Comparison of ENCODE assay signal across 7 mouse cellular contexts in genomic region chr10:127170837-127171272, GRCm38 (mm10). TPM values are rescaled to one million over a fixed set of nuclear protein-coding genes. Genes with fewer than 3 reads are reported as not detected.
DNase-seq lines count a peak whose midpoint lies in the region; ATAC-seq and TF ChIP-seq lines count a peak whose summit lies in the region.

No protein-coding gene starts in this region.

- TF ChIP-seq POLR2A in spleen, adult 2 months (IDR thresholded peaks at IDR 0.05; ENCODE audit: low read depth, low read length): no peak

- no peak overlapping the region for H3K27ac ChIP-seq in ES-E14 (ENCODE audit: insufficient read depth, low read depth, low read length, poor library complexity, severe bottlenecking)
- H3K27ac ChIP-seq in forebrain, embryonic 11.5 days (ENCODE audit: low read depth, low read length): no peak overlapping the region
- peak overlapping the region; percentile 57; the same call in 1 of the 2 replicates for H3K27ac ChIP-seq in hindbrain, embryonic 10.5 days
- peak overlapping the region; percentile 54 for H3K27ac ChIP-seq in limb, embryonic 10.5 days
- no peak overlapping the region for H3K27ac ChIP-seq in midbrain, embryonic 11.5 days (ENCODE audit: low read depth, low read length)
- 0 out of 2 replicates have a peak overlapping the region, but pooled peaks have one; percentile 11 for H3K27ac ChIP-seq in spleen, adult 2 months (ENCODE audit: insufficient read depth, low read length)

- peak overlapping the region; percentile 78 to 83 for H3K4me3 ChIP-seq in ES-E14 (ENCODE audit: insufficient read depth in 1 of 2, low read depth in 1 of 2, low read length in 2 of 2, poor library complexity in 1 of 2, severe bottlenecking in 1 of 2)
- peak overlapping the region; percentile 29 for H3K4me3 ChIP-seq in forebrain, embryonic 11.5 days (ENCODE audit: low read depth, low read length)
- H3K4me3 ChIP-seq in hindbrain, embryonic 10.5 days: peak overlapping the region; percentile 51
- peak overlapping the region; percentile 49 for H3K4me3 ChIP-seq in limb, embryonic 10.5 days
- H3K4me3 ChIP-seq in midbrain, embryonic 11.5 days (ENCODE audit: low read depth, low read length): peak overlapping the region; percentile 23
- peak overlapping the region; percentile 31; the same call in 1 of the 2 replicates for H3K4me3 ChIP-seq in spleen, adult 2 months (ENCODE audit: extremely low read depth, insufficient read depth, insufficient read length)

- peak; percentile 74 for ATAC-seq in forebrain, embryonic 11.5 days (replicated peaks; ENCODE audit: low FRiP score)
- ATAC-seq in midbrain, embryonic 11.5 days (ENCODE audit: low FRiP score): peak; percentile 66

- no peaks in the 10 kb centered on the region for H3K9me3 ChIP-seq in ES-E14 (ENCODE audit: control insufficient read depth, insufficient read depth, low read depth, low read length)
- no peaks in the 10 kb centered on the region for H3K9me3 ChIP-seq in forebrain, embryonic 11.5 days (ENCODE audit: control insufficient read depth, low read length)
- H3K9me3 ChIP-seq in hindbrain, embryonic 10.5 days: no peaks in the 10 kb centered on the region
- H3K9me3 ChIP-seq in limb, embryonic 10.5 days (replicated peaks): no peaks in the 10 kb centered on the region
- H3K9me3 ChIP-seq in midbrain, embryonic 11.5 days (ENCODE audit: control insufficient read depth, low read length): no peaks in the 10 kb centered on the region

- WGBS in forebrain, embryonic 11.5 days: under 1% methylated on average over 29 of the region's 29 CpGs
- WGBS in hindbrain, embryonic 10.5 days: 1% methylated on average over 29 of the region's 29 CpGs
- WGBS in limb, embryonic 10.5 days: under 1% methylated on average over 29 of the region's 29 CpGs
- under 1% methylated on average over 29 of the region's 29 CpGs for WGBS in midbrain, embryonic 11.5 days
- WGBS in spleen, adult 2 months: 3% methylated on average over 29 of the region's 29 CpGs

- peak; percentile 91 for TF ChIP-seq CTCF in spleen, adult 2 months (IDR thresholded peaks at IDR 0.05; ENCODE audit: extremely low read depth, insufficient read depth, insufficient read length, insufficient replicate concordance)

- DNase-seq in ES-E14 (ENCODE audit: low read depth, low spot score): peak; percentile 79
- peak; percentile 86 for DNase-seq in adrenal gland, postnatal 25 days
- peak; percentile 91 for DNase-seq in forebrain, embryonic 11.5 days (ENCODE audit: low spot score)
- DNase-seq in hindbrain, embryonic 10.5 days (ENCODE audit: low spot score): peak; percentile 84
- peak; percentile 89 for DNase-seq in limb, embryonic 10.5 days (ENCODE audit: low spot score)
- peak; percentile 98 for DNase-seq in midbrain, embryonic 11.5 days (ENCODE audit: low spot score, missing footprints)
- peak; percentile 73 to 82 for DNase-seq in spleen, adult 2 months (ENCODE audit: low read depth in 1 of 2, low spot score in 2 of 2)

- no peaks in the 10 kb centered on the region for H3K36me3 ChIP-seq in ES-E14 (ENCODE audit: control insufficient read depth, insufficient read depth, low read length, poor library complexity, severe bottlenecking)
- H3K36me3 ChIP-seq in forebrain, embryonic 11.5 days (ENCODE audit: control insufficient read depth, insufficient read depth, low read length): no peaks in the 10 kb centered on the region
- no peaks in the 10 kb centered on the region for H3K36me3 ChIP-seq in hindbrain, embryonic 10.5 days
- no peaks in the 10 kb centered on the region for H3K36me3 ChIP-seq in limb, embryonic 10.5 days
- no peaks in the 10 kb centered on the region for H3K36me3 ChIP-seq in midbrain, embryonic 11.5 days (ENCODE audit: control insufficient read depth, insufficient read depth, low read length)
- H3K36me3 ChIP-seq in spleen, adult 2 months (ENCODE audit: control insufficient read depth, insufficient read depth, low read length): peaks cover 37% of the 10 kb centered on the region

- H3K9ac ChIP-seq in ES-E14 (ENCODE audit: insufficient read depth, low read depth, low read length, poor library complexity, severe bottlenecking): peak overlapping the region; percentile 77
- peak overlapping the region; percentile 20 for H3K9ac ChIP-seq in forebrain, embryonic 11.5 days (ENCODE audit: low read length)
- 0 out of 2 replicates have a peak overlapping the region, but pooled peaks have one; percentile 30 for H3K9ac ChIP-seq in midbrain, embryonic 11.5 days (ENCODE audit: low read length)

- H3K4me1 ChIP-seq in ES-E14 (ENCODE audit: control insufficient read depth in 2 of 2, insufficient read depth in 2 of 2, low read length in 2 of 2, poor library complexity in 1 of 2): peaks cover 3 to 8% of the 10 kb centered on the region in 2 experiments; a peak in 2 of 4 replicates
- peaks cover 15% of the 10 kb centered on the region; the same call in 1 of the 2 replicates for H3K4me1 ChIP-seq in forebrain, embryonic 11.5 days (replicated peaks; ENCODE audit: control insufficient read depth, insufficient read depth, low read length)
- H3K4me1 ChIP-seq in hindbrain, embryonic 10.5 days (replicated peaks): peaks cover 29% of the 10 kb centered on the region
- H3K4me1 ChIP-seq in limb, embryonic 10.5 days: peaks cover 37% of the 10 kb centered on the region
- H3K4me1 ChIP-seq in midbrain, embryonic 11.5 days (ENCODE audit: control insufficient read depth, insufficient read depth, low read length): peaks cover 3% of the 10 kb centered on the region; the same call in 1 of the 2 replicates
- H3K4me1 ChIP-seq in spleen, adult 2 months (ENCODE audit: control insufficient read depth, insufficient read depth, insufficient read length): peaks cover 3% of the 10 kb centered on the region; the same call in 1 of the 2 replicates

- peaks cover 47% of the 10 kb centered on the region for H3K27me3 ChIP-seq in forebrain, embryonic 11.5 days (ENCODE audit: control insufficient read depth, insufficient read depth, low read length)
- H3K27me3 ChIP-seq in hindbrain, embryonic 10.5 days (ENCODE audit: insufficient read depth, poor library complexity, severe bottlenecking): peaks cover 78% of the 10 kb centered on the region
- H3K27me3 ChIP-seq in limb, embryonic 10.5 days (ENCODE audit: low read depth, poor library complexity, severe bottlenecking): peaks cover 72% of the 10 kb centered on the region
- peaks cover 53% of the 10 kb centered on the region for H3K27me3 ChIP-seq in midbrain, embryonic 11.5 days (ENCODE audit: control insufficient read depth, insufficient read depth, low read length)
- H3K27me3 ChIP-seq in spleen, adult 2 months (ENCODE audit: control insufficient read depth, insufficient read depth, low read length): no peaks in the 10 kb centered on the region

- H3K4me2 ChIP-seq in forebrain, embryonic 11.5 days (ENCODE audit: low read depth, low read length, severe bottlenecking): peak overlapping the region; percentile 55
- peak overlapping the region; percentile 46 for H3K4me2 ChIP-seq in midbrain, embryonic 11.5 days

- in situ Hi-C loops in ES-E14 (cut with MboI; ENCODE audit: low sequenced_read_pairs in 2 of 2, unreplicated experiment in 2 of 2): no loop called here

RNA-seq across cellular contexts. Expression of gene B4galnt1, which starts 5.8 kb away (rescaled TPM):
- total RNA-seq in ES-E14 (2012; rRNA removed): 4.5 and 8.6 TPM in 2 replicates
- total RNA-seq in adrenal gland, postnatal 25 days (2021): 6.8 and 8.5 TPM in 2 replicates
- polyA plus RNA-seq in forebrain, embryonic 11.5 days (2014; fragmentation: Nextera tagmentation; extraction: Ambion mirVana): 7.8 and 8.4 TPM in 2 replicates
- 4.4 and 12.7 TPM in 2 replicates for polyA plus RNA-seq in hindbrain, embryonic 10.5 days (2016; fragmentation: Nextera tagmentation; extraction: Ambion mirVana)
- 2.8 and 3.4 TPM in 2 replicates for polyA plus RNA-seq in limb, embryonic 10.5 days (2016; fragmentation: Nextera tagmentation; extraction: Ambion mirVana)
- polyA plus RNA-seq in midbrain, embryonic 11.5 days (2014; fragmentation: Nextera tagmentation; extraction: Ambion mirVana): 8.1 and 9.4 TPM in 2 replicates
- 284 and 346 TPM in 2 replicates for polyA plus RNA-seq in spleen, adult 2 months (2012; rRNA removed)

RNA-seq across cellular contexts. Expression of gene Slc26a10, which starts 9.6 kb away (rescaled TPM):
- 7.4 and 12.2 TPM in 2 replicates for total RNA-seq in ES-E14 (2012; rRNA removed)
- 3.2 and 6.0 TPM in 2 replicates for total RNA-seq in adrenal gland, postnatal 25 days (2021)
- polyA plus RNA-seq in forebrain, embryonic 11.5 days (2014; fragmentation: Nextera tagmentation; extraction: Ambion mirVana): 0.93 and 1.1 TPM in 2 replicates
- polyA plus RNA-seq in hindbrain, embryonic 10.5 days (2016; fragmentation: Nextera tagmentation; extraction: Ambion mirVana): 1.6 and 2.1 TPM in 2 replicates
- 3.4 and 4.1 TPM in 2 replicates for polyA plus RNA-seq in limb, embryonic 10.5 days (2016; fragmentation: Nextera tagmentation; extraction: Ambion mirVana)
- polyA plus RNA-seq in midbrain, embryonic 11.5 days (2014; fragmentation: Nextera tagmentation; extraction: Ambion mirVana): 0.51 and 0.58 TPM in 2 replicates
- 0.94 and 1.1 TPM in 2 replicates for polyA plus RNA-seq in spleen, adult 2 months (2012; rRNA removed)

RNA-seq across cellular contexts. Expression of gene Arhgef25, which starts 19.0 kb away (rescaled TPM):
- 39.2 and 87.7 TPM in 2 replicates for total RNA-seq in ES-E14 (2012; rRNA removed)
- 27.9 and 28.7 TPM in 2 replicates for total RNA-seq in adrenal gland, postnatal 25 days (2021)
- 31.6 and 33.5 TPM in 2 replicates for polyA plus RNA-seq in forebrain, embryonic 11.5 days (2014; fragmentation: Nextera tagmentation; extraction: Ambion mirVana)
- 29.8 and 33.5 TPM in 2 replicates for polyA plus RNA-seq in hindbrain, embryonic 10.5 days (2016; fragmentation: Nextera tagmentation; extraction: Ambion mirVana)
- polyA plus RNA-seq in limb, embryonic 10.5 days (2016; fragmentation: Nextera tagmentation; extraction: Ambion mirVana): 25.8 and 36.3 TPM in 2 replicates
- polyA plus RNA-seq in midbrain, embryonic 11.5 days (2014; fragmentation: Nextera tagmentation; extraction: Ambion mirVana): 25.8 and 28.2 TPM in 2 replicates
- polyA plus RNA-seq in spleen, adult 2 months (2012; rRNA removed): 8.5 and 9.2 TPM in 2 replicates

RNA-seq across cellular contexts. Expression of gene Dtx3, which starts 24.7 kb away (rescaled TPM):
- total RNA-seq in ES-E14 (2012; rRNA removed): 29.5 and 75.5 TPM in 2 replicates
- total RNA-seq in adrenal gland, postnatal 25 days (2021): 89.7 and 96.8 TPM in 2 replicates
- 157 and 170 TPM in 2 replicates for polyA plus RNA-seq in forebrain, embryonic 11.5 days (2014; fragmentation: Nextera tagmentation; extraction: Ambion mirVana)
- 110 and 151 TPM in 2 replicates for polyA plus RNA-seq in hindbrain, embryonic 10.5 days (2016; fragmentation: Nextera tagmentation; extraction: Ambion mirVana)
- polyA plus RNA-seq in limb, embryonic 10.5 days (2016; fragmentation: Nextera tagmentation; extraction: Ambion mirVana): 91.4 and 122 TPM in 2 replicates
- 130 and 138 TPM in 2 replicates for polyA plus RNA-seq in midbrain, embryonic 11.5 days (2014; fragmentation: Nextera tagmentation; extraction: Ambion mirVana)
- 67.9 and 83.7 TPM in 2 replicates for polyA plus RNA-seq in spleen, adult 2 months (2012; rRNA removed)

RNA-seq across cellular contexts. Expression of gene Pip4k2c, which starts 40.5 kb away (rescaled TPM):
- 41.7 and 47.4 TPM in 2 replicates for total RNA-seq in ES-E14 (2012; rRNA removed)
- 38.4 and 48.8 TPM in 2 replicates for total RNA-seq in adrenal gland, postnatal 25 days (2021)
- 16.4 and 17.2 TPM in 2 replicates for polyA plus RNA-seq in forebrain, embryonic 11.5 days (2014; fragmentation: Nextera tagmentation; extraction: Ambion mirVana)
- polyA plus RNA-seq in hindbrain, embryonic 10.5 days (2016; fragmentation: Nextera tagmentation; extraction: Ambion mirVana): 17.9 and 21.9 TPM in 2 replicates
- polyA plus RNA-seq in limb, embryonic 10.5 days (2016; fragmentation: Nextera tagmentation; extraction: Ambion mirVana): 25.0 and 27.8 TPM in 2 replicates
- polyA plus RNA-seq in midbrain, embryonic 11.5 days (2014; fragmentation: Nextera tagmentation; extraction: Ambion mirVana): 10.3 and 11.4 TPM in 2 replicates
- 22.2 and 24.3 TPM in 2 replicates for polyA plus RNA-seq in spleen, adult 2 months (2012; rRNA removed)

Comparison
In these comparisons a context has a peak if more than half of its experiments do, and no peak if none do; other contexts are left out.
1. H3K27ac ChIP-seq: peak in hindbrain, embryonic 10.5 days (single experiment), limb, embryonic 10.5 days (single experiment) and spleen, adult 2 months (single experiment); none in ES-E14 (single experiment), forebrain, embryonic 11.5 days (single experiment) and midbrain, embryonic 11.5 days (single experiment).
2. H3K4me3 ChIP-seq: peak in every context shown above with its lines; median percentile 80 in ES-E14; 51 in hindbrain, embryonic 10.5 days; 49 in limb, embryonic 10.5 days; 31 in spleen, adult 2 months; 29 in forebrain, embryonic 11.5 days; 23 in midbrain, embryonic 11.5 days.
3. H3K9ac ChIP-seq: peak in every context shown above with its lines; median percentile 77 in ES-E14; 30 in midbrain, embryonic 11.5 days; 20 in forebrain, embryonic 11.5 days.
4. RNA of gene B4galnt1, which starts 5.8 kb away (polyA plus RNA-seq): 284 to 346 TPM in spleen, adult 2 months; 4.4 to 12.7 TPM in hindbrain, embryonic 10.5 days, 8.1 to 9.4 TPM in midbrain, embryonic 11.5 days, 7.8 to 8.4 TPM in forebrain, embryonic 11.5 days and 2.8 to 3.4 TPM in limb, embryonic 10.5 days; every median in the first group is over 10 times any median in the second.
5. Peak in every context shown above with its lines, with median percentiles within 50 percentile points of each other: DNase-seq.